Mouse (Mus musculus): ENCODE results near the gene Ntan1.
"Not testable (repeated sequence)": the region's sequence is repeated elsewhere in the genome, so short reads cannot be mapped to it uniquely, and the experiment has no call there.

Ntan1 gene

DNA sequence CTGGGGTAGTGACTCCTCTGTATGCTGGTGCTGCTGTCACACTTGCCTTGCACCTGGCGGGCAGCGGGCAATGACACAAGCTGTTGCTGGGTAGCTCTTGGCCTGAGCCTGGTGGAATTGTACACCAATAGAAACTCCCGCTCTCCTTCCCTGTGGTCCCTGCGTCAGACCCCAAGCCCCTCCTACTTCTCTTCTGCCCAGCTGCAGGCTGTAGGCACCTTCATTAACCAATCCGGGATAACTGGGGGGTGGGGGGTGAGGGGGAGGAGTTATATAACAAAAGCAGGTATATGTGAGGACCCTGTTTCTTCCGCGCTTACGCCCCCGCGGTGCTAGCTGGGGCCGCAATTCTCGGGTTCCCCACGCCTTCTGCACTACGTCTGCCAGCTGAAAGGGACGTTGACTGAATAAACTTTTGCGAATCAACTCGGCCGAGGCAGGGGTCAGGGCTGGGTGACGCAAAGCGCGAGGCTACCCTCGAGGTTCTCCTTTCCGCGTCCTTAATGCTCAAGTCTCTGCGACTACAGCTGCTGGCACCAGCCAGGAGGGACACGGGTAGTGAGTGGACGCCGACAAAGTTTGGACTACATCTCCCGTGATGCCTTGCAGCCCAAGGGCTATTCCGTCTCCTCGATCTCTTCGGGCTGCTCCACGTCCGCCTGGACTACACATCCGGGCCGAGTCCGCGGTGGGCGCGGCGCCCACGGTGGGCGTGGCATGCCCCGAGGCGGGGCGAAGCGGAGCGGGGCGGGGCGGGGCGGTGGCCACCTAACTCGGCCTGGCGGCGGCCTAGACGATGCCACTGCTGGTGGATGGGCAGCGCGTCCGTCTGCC lies at the start of gene Ntan1:
TSS of gene Ntan1 (plus strand) at position 286 of the 834 bp plus-strand sequence.
- in situ Hi-C loops (cut with MboI; ENCODE audit: low sequenced_read_pairs): no loop called here

DNA sequence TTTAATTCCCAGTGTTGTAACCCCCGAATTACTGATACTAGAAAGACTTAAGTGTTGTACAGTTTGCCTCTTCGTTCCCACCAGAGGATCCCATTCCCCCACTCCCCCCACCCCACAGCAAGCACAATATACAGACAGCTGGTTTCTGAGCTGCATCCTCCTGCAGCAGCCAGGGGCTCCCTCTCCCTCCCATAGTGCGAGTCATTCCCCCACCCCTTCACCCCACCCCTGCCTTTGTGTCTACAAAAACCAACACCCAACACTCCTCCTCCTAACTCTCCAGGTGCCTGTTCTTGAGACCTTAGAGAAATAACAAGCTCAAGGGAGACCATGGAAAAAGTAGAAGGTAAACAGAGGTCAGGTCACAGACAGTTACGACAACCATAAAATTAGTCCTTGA lies 47.0 kb upstream of the Ntan1 start:
- in situ Hi-C loops (cut with MboI; ENCODE audit: low sequenced_read_pairs): not testable (repeated sequence)

DNA sequence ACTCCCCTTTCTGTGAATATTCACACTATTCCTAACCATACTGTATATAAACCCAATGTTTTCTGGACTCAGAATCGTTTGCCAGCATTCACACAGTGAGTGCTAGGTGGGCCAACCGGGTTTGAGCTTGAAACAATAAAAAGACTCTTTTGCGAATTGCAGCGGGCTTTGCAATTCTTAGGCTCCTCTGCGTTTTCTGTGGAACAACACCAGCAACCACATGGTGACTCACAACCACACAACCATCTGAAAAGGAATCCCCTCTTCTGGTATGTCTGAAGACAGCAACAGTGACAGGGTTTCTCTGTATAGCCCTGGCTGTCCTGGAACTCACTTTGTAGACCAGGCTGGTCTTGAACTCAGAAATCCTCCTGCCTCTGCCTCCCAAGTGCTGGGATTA lies 46.6 kb upstream of the Ntan1 start:
- in situ Hi-C loops (cut with MboI; ENCODE audit: low sequenced_read_pairs): not testable (repeated sequence)

DNA sequence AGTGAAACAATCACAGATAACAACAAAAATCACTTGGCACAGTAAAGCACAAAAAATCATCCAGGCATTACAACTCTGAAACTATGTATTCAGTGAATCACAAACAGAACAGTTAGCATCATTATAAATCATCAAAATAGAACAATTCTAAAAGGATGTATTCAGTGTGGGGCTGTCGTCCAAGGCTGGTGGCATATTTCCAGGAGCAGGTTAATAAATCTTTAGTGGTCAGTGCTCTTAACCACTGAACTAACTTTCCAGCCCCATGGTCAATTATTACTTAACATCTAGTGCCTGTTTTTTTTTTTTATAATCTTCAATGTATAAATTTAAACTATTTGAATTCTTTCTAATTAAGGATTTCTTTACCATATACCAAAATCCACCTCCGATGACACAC lies 44.6 kb upstream of the Ntan1 start:
- in situ Hi-C loops (cut with MboI; ENCODE audit: low sequenced_read_pairs): not testable (repeated sequence)

DNA sequence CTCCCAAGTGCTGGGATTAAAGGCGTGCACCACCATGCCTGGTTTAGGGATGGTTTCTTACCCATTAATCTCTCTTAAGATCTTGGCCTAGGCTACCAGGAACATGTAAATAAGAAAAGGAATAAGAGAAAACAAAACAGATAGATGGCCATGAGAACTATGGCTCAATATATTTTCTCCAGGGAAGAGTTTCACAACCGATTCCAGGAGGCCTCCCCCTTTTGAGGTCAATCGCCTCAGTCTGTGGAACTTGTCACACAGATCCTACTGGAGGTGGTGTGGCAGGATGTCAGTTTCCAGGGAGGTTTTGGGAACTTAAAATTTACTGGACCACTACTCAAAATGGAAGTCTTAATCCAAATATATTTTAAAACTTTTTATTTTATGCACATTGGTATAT lies 44.0 kb upstream of the Ntan1 start:
- in situ Hi-C loops (cut with MboI; ENCODE audit: low sequenced_read_pairs): not testable (repeated sequence)

DNA sequence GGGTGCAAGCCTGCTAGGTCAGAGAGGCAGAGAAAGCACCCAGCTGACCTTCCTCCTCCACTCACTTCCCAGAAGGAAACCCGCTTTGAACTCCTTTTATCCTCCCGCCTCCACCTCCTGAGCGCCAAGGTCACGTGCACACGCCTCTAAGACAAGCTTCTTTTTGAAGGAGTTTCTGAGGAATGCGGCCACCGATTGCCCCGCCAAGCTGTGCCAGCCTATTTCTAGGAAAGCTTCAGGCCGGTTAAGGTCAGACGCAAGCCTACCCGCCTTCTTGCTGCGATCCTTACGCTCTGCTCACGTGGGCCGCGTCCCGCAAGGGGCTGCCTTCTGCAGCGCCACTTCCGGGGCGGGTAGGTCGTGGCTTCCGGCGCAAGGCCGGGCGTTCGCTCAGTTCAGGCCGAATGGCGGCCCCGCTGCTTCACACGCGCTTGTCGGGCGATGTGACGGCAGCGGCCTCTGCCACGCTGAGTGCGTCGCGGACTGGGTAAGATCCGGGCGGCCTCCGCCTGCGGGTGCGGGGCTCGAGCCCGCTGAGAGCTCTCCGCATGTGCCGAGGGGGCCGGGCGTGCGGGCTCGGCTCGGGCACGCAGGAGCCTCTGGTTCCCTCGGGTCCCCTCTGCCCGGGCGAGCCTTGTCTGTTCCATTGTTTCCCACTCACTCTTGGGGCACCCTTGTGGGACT lies 38.1 kb upstream of the Ntan1 start, which contains the start of gene Rrn3:
TSS of gene Rrn3 (plus strand) at position 356 of the 684 bp plus-strand sequence.
- in situ Hi-C loops (cut with MboI; ENCODE audit: low sequenced_read_pairs): no loop called here

DNA sequence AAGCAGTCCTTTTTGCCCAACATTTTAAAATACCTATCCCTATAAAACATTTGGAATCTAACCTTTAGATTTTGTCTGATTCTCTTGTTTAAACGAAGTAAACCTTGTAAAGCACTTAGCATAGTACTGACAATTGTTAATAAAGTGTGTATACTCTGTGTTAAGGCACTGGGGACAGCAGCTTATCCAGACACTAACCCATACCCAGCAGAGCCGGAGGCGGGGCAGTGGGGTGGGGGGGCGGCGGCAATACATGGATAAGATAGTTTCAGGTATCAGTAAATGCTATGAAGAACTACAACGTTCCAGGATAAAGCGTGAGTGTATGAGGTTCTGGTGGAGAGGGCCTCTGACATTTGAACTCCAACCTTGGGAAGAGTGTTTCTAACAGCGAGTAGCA lies 37.4 kb upstream of the Ntan1 start:
- in situ Hi-C loops (cut with MboI; ENCODE audit: low sequenced_read_pairs): no loop called here

DNA sequence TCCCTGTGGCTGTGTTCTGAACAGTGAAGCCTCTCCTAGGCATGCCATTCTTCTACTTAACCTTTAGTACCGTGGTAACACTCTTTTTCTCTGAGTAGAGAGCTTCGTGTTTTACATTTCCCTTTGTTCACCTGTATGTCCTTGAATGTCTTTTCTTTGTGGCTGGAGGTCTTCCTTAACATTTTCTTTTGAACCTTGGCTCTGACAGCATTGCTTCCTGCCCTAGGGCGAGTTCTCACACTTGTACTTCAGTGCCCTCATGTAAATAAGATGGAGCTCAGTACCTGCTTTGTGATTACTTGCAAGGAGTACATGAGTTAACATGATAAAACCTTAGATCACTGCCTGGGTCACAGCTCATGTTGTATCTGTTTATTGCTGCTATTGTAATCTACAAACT lies 32.7 kb upstream of the Ntan1 start:
- in situ Hi-C loops (cut with MboI; ENCODE audit: low sequenced_read_pairs): no loop called here

DNA sequence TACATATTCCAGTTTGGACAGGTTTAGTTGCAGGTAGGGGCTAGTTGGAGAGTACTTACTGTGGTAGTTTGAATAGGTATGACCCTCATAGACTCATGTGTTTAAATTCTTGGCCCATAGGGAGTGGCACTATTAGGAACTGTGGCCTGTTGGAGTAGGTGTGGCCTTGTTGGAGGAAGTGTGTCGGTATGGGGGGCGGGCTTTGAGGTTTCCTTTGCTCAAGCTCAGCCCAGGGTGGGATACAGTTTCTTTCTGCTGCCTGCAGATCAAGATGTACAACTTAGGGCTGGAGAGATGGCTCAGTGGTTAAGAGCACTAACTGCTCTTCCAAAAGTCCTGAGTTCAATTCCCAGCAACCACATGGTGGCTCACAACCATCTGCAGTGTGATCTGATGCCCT lies 25.2 kb upstream of the Ntan1 start:
- in situ Hi-C loops (cut with MboI; ENCODE audit: low sequenced_read_pairs): not testable (repeated sequence)

DNA sequence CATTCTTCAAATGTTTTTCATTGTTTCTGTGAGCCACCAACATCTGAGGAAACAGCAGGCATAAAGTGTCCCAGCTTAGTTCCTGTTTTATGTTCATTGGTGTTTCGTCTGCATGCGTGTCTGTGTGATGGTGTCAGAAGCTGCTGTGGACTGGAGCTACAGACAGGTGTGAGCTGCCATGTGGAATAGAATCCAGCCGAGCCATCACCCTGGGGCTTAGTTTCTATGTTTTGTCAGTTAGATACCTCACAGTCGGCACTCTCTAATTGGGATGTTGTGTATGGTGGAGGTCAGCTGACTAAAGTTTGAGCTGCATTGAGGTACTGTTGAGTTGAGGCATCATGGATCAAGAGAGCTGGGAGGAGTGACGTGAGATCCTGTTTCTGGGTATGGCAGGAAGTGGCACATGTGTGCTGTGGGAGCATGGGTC lies 21.9 kb upstream of the Ntan1 start:
- in situ Hi-C loops (cut with MboI; ENCODE audit: low sequenced_read_pairs): no loop called here

DNA sequence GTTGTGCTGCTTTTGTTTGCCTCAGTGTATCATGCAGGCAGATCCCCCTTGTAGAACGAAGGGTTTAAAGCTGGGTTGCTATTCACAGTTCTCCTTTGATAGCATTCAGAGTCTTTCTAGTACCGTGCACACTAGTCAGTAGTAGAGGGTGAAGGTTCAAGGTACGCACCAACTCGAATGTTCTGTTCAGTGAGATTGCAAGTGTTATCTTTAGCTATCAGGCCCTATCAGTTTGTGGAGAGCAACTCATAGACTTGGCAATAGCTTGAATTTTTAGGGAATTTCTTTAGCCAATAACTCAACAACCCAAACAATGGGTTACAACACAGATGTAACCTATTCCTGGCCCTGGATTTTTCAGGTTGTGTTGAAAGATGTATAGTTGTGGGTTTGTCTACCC lies 17.4 kb upstream of the Ntan1 start:
- in situ Hi-C loops (cut with MboI; ENCODE audit: low sequenced_read_pairs): no loop called here

DNA sequence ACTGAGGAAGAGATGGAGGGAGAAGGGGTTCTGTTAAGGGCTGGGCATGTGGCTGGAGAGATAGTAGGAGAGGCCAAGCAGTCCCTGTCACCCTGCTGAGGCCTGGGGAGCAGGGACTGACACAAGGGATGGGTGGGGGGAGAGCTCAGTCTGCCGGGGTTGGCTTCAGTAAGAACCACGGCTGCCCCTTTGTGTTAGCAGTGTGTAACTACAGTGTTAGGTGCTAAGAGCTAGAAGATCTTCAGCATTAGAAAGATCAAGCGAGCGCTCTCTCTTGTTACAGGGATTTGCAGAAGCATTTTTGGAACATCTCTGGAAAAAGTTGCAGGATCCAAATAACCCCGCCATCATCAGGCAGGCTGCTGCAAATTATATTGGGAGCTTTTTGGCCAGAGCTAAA lies 14.0 kb upstream of the Ntan1 start:
- in situ Hi-C loops (cut with MboI; ENCODE audit: low sequenced_read_pairs): no loop called here

DNA sequence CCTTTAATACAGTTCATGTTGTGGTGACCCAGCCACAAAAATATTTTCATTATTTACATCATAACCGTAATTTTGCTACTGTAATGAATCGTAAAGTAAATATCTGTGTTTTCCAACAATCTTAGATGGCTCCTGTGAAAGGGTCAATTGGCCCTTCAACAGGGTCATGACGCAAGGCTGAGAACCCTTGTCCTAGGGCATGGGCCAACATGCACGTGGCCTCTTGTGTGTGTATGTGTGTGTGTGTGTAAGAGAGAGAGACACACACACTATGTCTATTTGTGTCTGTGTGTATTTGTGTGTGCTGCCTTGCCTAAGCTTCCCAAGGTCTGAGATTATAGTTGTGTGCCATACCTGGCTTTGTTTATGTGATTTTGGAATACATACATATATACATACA lies 11.0 kb upstream of the Ntan1 start:
- in situ Hi-C loops (cut with MboI; ENCODE audit: low sequenced_read_pairs): no loop called here

DNA sequence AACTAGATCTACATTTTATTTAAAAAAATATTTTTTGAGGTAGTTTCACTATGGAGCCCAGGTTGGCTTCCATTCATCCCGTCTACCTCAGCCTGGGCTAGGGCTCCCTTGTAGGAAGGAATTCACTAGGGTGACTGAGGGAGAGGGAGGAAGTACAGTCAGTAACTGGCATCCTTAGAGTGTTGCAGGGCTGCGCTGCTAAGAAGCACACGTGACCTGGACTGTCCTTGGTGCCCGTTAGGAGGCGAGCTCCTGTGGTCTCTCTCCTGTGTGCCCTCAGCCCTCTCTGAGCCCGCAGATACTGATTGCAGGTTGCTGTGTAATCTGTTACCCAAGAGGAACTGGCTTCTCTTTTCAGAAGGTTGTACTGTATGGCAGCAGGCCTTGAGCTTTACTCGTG lies 10.2 kb upstream of the Ntan1 start:
- in situ Hi-C loops (cut with MboI; ENCODE audit: low sequenced_read_pairs): no loop called here

DNA sequence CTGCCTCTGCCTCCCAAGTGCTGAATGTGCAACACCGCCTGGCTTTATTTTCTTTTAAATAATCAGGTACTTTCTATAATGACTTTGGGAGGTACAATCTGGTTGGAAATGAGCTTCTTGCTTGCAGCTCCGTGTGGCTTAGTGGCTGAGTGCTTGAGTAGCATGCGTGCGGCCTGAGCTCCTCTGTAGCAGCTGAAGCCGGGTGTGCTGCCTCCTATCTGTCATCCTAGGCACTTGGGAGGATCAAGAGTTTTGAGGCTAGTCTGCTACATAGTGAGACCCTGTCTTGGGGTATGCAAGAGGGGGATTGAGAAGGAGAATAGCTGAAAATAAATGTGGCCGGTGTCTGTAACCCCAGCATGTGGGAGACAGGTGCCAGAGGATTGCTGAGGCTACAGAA lies 6.5 kb upstream of the Ntan1 start:
- in situ Hi-C loops (cut with MboI; ENCODE audit: low sequenced_read_pairs): no loop called here

DNA sequence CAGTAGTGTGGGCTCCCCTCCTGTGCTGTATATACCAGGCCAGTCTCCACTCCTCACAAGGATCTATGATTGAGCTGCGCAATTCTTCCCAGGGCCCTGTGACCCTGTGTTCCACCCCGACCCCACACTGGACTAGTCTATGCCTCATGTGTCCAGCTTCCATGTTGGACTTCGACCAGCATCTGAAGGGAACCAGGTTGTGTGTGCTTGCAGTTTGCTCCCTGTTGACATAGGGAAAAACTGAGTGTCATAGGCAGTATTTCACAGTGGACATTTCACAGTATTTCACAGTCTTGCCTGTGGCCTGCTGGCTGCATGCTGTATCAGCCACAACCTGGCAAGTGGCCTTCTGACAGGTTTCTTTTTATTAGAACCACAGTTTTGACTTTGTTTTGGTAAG lies 5.4 kb upstream of the Ntan1 start:
- in situ Hi-C loops (cut with MboI; ENCODE audit: low sequenced_read_pairs): no loop called here

DNA sequence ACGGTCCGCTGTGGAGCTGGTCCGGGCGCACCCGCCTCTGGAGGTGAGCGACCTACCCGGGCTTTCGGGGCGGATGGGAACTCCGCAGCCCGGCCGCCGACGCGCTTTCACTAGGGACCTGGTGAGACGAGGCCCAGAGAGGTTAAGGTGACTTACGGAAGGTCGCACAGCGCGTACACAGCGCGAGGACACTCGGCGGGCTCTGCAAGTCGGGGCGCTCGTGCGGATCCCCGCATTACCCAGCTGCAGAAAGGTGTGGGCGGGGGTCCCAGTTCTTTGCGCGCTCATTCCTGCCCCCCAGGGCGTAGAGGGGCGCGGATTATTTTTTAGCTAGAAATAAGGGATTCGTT lies 724 bp downstream of the Ntan1 start:
- in situ Hi-C loops (cut with MboI; ENCODE audit: low sequenced_read_pairs): no loop called here

DNA sequence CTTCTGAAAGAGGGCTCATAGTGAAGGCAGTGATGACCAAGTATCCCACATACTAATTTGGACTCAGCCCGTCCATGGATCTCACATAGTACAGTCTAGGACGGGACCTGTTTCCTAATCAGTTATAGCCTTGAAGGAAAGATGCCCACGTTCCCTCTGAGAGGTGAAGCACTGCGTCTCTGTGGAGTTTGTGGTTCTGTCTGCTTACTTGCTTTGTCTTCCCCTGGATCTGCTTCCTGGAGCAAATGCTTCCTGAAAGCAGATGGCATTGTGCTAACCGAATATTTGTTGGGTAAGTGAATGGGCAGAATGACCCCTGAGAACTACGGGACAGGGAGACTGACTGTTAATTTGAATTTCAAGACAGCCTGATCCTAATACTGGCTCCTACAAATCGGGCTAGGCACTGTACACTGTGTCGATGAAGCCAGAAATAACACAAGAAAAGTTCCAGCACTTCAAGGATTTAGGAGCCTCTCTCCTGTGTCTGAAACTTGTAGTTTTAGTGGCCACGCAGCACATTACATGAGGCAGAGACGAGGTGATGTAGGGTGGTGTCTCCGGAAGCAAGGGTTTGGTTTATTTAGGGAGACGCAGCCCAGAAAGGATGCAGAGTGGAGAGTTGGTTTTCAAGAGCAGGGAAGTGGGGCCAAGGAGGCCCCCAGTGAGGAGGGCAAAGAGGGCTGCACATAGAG lies 1.3 kb downstream of the Ntan1 start:
- in situ Hi-C loops (cut with MboI; ENCODE audit: low sequenced_read_pairs): no loop called here

DNA sequence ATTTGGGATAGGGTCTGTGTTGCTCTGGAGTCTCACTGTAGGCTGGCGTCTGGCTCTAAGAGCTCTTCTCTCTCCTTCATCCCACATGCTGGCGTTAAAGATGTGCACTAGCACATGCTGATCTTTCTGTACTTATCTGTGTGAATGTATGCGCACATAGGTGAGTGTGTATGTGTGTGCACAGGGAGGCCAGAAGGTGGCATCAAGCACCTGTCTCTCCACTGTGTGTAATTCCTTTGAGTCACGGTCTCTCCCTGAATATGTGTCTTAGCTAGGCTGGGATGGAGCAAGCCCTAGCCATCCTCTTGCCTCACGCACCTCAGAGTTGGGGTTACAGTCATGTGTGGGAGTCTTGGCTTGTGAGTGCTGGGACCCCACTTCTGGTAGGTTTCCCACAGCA lies 2.1 kb downstream of the Ntan1 start:
- in situ Hi-C loops (cut with MboI; ENCODE audit: low sequenced_read_pairs): no loop called here

DNA sequence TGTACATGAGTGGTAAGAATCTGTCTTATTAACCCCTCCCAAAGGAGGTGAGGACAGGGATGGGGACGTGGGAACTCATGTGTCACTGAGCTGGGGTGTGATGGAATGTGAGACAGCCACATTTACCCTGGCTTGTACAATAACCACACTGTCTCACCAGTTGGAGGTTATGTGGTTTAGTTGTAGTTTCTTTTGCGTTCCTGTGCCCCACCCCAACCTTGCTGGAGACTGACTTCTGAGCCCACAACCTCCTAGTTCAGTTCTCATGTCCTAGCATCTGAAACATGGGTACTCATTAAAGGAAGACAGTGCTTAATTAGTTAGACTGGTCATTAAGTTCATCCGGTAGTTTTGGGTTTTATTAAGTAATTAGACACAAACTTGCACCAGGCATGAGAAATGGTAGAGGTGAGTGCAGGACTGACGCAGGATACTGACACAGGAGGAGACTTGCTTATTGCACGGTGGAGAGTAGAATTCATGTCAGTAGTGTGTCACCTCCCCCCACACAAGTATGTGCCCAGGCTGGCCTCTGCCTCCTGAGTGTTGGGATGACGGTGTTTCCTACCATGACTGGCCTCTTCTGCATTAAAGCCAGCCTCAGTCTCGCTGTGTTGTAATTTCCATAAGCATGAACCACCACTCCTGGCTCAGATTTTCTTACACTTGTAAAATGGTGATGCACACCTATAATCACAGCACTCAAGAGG lies 7.3 kb downstream of the Ntan1 start:
- in situ Hi-C loops (cut with MboI; ENCODE audit: low sequenced_read_pairs): no loop called here

DNA sequence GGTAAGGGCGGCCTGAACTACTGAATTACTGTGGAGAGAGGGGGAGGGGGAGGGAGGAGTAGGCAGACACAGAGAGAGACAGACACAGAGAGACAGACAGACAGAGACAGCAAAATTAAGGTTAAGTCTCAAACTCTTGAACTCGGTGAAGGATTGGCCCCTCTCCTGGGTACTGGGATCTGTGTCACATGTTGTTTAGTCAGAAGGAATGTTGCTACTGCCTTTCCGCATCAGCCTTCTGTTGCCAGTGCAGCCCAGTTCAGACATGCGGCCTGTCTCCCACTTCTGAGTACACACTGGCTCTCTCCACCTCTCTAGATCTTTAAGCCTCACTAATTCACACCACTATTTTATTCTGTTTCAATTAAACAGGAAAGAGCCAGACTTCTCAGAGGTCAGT lies 7.9 kb downstream of the Ntan1 start:
- in situ Hi-C loops (cut with MboI; ENCODE audit: low sequenced_read_pairs): no loop called here
